Mouse (Mus musculus) left cerebral cortex, adult 9 months (tissue): Measurements from ENCODE around the gene Ctdsp1.

ENCODE experiments used
- DNase-seq, 2 experiments: peaks; one replicate each; pipeline ENCODE4 v3.0.0; 2022; ENCODE audit warnings: low spot score in 2 of 2

Ctdsp1 gene

DNA sequence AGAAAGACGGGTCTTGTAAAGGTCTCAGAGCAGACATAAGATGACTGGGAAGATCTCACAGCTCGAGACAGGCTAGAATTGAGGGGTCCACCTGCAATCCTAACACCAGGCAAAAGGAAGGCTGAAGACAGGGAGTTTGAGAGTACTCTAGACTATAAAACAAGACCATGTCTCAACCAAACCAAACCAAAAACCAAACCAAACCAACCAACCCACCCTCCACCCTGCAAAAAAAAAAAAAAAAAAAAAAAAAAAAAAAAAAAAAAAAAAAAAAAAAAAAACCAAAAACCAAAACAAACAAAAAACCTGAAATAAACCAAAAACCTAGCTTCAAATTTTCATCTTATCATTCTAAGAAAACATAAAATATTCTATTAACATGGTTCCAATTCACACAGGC is 53.2 kb downstream of the Ctdsp1 start:
- no peak for DNase-seq
